Mouse (Mus musculus): ENCODE results near the gene Draxin. TPM values are rescaled to one million over a fixed set of nuclear protein-coding genes. Genes with fewer than 3 reads are reported as not detected.

Draxin gene
- total RNA-seq, 2 experiments from 2014 or later: 0.43 to 0.47 TPM

DNA sequence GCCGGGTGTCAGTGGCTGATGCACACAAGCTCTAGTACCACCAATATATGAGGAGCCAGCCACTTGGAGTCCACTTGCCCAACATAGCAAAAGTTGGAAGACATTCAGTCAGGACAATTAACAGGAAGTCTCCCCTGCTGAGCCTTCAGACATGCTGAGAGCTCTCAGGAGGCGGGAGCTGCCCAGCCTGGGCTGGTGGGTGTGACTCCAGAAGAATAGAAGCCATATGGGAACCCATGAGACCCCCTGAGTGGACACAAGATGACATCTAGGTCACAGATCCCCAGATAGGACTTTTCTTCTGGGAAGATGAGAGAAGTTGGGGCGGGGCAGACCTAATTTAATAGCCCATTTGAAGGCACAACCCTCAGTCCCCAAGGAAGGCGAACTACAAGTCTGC lies 41.3 kb downstream of the Draxin start:
- intact Hi-C loops (cut with DNase I): no loop called here
- DNase-seq (ENCODE audit: low spot score in 2 of 2): no peak

DNA sequence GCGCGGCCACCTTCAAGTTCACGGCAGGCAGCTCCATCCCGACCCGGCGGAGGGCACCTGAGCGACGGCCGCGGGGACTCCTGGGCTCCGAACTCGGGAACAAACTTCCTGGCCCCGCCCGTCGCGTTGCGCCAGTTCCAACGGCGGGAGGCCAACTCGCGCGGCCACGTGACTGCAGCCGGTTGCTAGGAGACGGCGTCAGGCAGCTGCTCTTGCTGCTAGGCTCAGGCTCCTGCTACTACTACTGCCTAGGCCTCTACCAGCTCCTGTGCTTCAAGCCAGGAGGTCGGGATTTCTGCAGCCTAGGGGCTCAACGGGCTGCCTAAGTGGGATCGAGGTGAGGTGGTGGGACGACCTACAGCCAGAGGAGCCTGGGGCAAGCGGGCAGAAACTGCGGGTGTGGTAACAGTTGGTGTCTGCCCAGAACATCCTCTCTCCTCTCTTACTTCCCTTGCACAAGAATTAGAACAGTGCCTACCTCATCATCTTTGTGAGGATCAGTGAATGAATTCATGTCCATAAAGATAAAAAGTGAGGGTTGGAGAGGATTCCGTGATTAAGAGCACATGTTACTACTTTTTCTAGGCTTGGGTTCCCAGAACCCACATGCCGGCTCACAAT lies 42.5 kb downstream of the Draxin start, which contains the start of gene Agtrap:
TSS of gene Agtrap (minus strand) at position 125 of the 621 bp plus-strand sequence.
- DNase-seq (ENCODE audit: low spot score in 2 of 2): peak; percentile 92

DNA sequence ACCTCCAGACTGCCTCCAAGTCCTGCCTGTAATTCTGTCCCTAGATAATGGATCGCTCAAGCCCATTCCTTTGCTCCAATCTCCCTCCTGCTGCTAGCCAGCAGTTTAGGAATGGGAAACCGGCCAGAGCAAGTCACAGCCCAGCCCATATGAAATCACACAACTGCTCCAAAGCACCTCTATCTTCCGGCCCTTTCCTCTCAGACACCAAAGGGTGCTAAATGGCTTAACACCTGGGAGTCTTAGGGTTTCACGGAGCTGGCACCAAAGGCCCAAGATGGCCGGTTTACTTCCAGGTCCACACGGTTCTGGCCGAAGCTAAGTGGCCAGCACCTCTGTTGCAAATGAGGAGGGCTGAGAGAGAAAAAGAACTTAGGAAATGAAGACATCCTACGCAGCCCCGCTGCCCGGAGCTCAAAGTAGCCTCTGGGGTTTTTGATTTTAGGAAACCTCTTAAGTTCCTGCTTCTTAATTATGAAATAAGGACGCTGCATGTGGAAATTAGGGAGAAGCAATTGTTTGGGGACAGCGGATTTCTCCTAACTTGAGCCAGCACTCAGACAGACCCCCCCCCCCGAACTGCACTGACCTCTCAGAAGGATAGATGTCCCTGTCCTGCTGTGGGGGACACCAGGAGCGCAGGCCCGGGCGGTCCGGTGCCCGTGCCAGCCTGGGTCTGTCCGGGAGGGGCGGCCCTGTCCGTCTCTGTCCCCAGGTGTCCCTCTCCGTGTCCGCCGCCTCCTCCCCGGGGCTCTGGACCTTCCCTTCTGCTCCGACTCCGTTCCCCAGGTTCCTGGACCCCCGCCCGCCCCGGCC lies 43.2 kb downstream of the Draxin start:
- no peak for DNase-seq (ENCODE audit: low spot score in 2 of 2)
- intact Hi-C loops (cut with DNase I): no loop called here

More for the DNA sequence above, 42.5 kb downstream of the Draxin start, which contains the start of gene Agtrap:
- intact Hi-C loops (cut with DNase I): no loop called here

DNA sequence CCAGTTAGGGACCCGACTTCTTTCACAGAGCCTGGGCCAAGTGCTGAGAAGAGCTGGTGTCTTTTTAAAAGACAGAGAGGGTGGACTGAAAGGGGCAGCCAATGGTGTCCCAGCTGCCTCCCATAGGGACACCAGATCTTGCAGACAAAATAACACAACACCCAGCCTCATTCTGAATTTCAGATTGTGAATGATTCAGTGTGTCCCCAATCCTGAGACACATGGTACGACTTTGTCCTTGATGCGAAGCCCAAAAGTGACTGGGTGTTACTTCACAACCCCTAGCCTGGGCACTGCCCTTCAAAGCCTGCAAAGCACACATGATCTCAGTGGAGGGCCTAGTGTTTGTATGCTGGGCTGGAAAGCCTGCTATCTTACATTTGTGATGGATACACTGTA lies 44.6 kb downstream of the Draxin start:
- no peak for DNase-seq (ENCODE audit: low spot score in 2 of 2)
- intact Hi-C loops (cut with DNase I): no loop called here

DNA sequence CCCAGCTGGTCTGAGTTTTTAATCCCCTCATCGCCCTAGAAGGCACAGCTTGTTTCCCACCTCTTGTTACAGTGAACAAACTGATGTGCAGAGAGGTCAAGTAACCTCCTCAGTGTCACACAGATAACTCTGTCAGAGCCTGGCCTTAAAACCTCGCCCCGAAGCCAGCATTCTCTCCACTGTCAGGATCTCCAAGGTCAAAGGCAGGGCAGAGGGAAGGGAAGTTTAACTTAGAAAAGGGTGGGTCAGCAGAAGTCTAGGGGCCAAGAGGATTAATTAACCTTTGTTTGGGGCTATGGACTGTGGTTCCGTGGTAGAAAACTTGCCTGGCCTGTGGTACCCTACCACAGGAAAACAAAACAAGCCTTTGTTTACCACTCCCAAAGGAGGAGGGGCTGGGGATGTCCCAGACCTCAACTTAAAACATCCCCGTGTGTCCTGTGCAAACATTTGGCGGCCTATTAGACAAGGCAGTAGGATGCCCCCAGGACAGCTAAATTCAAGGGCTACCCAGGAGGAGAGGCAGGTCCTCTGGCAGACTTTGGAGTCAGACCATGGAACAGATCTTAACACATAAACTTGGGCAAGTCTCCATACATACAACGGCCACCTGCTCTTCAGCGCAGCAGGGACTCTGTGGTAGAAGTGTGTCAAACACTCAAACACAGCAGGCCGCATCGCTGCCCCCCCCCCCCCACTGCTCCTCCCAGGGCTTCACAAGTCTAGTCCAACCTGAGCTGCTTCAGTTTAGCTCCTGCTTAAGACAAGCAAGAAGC lies 45.2 kb downstream of the Draxin start:
- DNase-seq (ENCODE audit: low spot score in 2 of 2): no peak
- intact Hi-C loops (cut with DNase I): no loop called here

DNA sequence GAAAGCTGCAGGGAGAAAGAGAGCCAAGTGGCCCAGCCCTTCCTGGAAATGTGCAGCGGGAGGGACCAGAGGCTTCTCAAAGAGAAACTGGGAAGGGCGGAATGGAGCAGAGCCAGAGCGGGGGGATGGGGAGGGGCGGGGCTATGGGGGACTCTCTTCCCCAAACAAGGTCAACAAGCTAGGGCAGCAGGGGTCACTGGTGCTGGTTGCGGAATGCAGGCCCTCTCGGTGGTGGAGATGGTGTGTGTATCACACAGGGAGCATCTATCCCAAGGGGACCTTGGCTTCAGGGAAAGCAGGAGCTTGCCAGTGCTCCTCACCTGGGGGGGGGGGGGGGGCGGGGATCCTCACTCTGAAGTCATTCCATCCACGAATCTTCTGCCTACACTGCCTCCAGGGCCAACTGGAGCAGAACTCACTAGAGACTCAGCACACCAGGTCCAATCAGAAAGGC lies 46.2 kb downstream of the Draxin start:
- intact Hi-C loops (cut with DNase I): no loop called here
- DNase-seq (ENCODE audit: low spot score in 2 of 2): no peak

DNA sequence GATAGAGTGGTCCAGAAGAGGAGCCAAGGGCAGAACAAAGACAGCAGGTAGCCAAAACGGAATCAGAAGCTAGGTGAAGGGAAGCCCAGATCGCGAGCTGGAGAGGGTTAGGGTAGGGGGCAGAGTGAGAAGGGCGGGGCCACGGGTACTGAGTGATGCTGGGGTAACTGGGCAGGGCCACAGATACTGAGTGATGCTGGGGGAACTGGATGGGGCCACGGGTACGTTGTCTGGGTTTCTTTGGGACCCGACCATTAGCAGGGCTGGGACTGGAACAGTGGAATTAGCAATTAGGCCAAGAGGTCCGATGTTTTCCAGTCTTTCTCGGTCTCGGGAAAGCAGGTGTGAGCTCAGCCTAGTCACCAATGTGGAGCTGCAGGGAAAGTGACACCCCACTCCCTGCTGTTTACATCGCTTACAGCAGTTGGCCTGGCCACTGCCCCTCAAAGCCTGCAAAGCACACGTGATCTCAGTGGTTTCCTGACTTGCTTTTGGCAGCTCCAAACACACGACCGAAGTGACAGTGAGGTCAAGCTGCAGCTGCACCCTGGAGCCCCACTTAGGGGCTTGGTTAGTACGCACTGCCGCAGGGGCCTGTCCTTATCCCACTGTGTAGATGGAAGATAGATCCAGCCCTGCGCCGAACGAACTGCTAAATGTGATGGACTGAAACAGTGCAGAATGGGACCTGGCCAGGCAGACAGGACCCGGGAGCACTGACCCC lies 47.2 kb downstream of the Draxin start:
- intact Hi-C loops (cut with DNase I): no loop called here
- DNase-seq (ENCODE audit: low spot score in 2 of 2): no peak

DNA sequence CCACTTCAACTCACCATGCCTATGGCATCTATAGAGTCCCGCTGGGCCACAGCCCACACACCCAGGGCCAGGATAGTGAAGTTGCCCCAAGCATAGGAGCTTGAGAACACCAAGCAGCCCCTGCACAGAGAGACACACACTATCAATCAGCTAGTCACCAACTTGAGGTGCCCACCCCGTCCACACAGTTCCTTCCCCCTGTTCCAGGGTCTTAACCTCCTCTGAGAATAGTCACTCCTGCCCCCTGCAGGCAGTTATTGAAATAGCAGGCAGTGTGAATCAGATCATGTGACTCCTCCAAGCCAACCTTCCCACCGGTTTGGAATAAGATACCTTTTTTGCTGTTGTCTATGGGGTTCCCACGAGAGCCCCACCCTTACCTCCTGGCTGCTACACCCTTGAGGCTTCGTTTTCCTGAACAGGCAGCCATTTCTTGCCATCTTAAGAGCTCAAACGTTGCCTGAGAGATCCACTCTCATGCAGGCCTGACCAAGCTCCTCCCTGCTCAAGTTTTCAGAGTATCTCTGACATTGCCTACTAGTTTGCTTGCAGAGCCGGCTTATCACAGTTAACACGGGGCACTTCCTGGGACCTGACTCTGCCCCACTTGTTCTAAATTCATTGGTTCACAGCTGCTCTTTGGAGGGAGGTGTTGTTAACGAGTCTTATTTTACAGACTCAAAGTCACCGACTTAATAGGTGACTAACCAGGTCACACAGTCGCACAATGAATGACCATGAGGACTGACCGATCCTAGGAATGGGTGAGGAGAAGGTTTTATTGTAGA lies 48.0 kb downstream of the Draxin start:
- intact Hi-C loops (cut with DNase I): no loop called here
- no peak for DNase-seq (ENCODE audit: low spot score in 2 of 2)

DNA sequence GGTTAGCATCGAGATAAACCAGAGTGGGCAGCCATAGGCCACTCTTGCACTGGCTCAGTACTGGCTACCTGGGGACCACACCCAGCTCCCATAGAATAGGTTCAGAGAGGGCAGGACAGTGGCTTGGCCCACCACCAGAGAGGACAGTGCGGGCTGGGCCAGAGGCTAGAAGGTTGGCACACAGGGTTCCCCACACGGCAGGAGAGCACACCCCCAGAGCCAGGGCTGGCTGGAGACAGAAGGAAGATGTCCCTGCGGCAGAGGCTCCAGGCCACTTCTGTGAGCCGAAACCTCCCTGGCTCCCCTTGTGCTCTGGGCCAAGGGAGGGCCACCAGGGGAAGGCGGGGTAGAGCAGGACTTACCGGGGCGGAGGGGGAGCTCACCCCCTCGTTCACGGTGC lies 49.3 kb downstream of the Draxin start:
- intact Hi-C loops (cut with DNase I): no loop called here
- DNase-seq (ENCODE audit: low spot score in 2 of 2): no peak

DNA sequence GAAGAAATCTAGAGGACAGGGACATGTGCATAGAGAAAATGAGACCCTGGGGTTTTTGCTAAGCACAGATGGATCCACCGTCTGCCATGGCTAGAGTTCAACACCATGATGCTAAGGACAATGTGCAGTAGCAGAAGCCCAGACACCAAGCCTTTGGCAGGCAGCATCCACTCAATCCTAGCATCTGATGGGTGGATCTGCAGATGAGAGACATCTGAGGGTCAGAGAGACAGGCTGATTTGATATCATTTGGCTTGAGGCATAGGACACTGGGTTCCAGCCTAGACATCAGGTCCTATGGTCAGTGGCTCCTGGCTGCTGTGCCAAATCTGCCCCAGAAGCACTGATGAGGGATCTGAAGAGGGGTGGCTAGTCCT lies 49.9 kb downstream of the Draxin start:
- no peak for DNase-seq (ENCODE audit: low spot score in 2 of 2)

DNA sequence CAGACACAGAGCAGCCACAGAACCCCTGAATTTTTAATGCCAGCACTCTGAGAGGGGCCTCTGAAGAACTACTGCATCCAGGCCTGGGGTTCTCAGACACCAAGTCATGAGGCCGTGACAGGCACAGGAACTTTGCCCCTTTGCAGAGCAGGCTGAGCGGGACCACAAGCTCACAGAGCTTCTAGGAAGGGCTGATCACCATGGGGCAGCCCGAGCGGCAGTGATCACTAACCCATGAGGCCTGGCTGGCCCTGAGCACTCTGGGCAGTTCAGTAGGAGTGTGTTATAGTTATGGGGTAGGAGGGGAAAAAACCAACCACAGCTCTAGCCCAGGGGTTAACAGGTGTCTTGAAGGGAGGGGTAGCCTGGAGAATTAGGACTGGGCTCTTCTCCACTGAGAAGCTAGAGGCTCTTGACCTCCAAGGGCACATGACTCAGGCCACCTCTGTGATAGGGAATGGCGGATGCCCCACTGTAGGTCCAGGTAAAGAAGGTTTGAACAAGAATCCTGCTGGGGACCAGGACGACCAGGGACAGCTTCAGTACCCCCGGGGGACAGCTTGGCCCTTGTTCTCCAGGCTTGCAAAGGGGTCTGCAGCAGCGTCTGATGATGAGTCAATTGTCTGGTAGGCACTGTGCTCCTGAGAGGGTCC lies 50.4 kb downstream of the Draxin start:
- DNase-seq (ENCODE audit: low spot score in 2 of 2): no peak
- intact Hi-C loops (cut with DNase I): no loop called here

More for the DNA sequence above, 49.9 kb downstream of the Draxin start:
- intact Hi-C loops (cut with DNase I): no loop called here

DNA sequence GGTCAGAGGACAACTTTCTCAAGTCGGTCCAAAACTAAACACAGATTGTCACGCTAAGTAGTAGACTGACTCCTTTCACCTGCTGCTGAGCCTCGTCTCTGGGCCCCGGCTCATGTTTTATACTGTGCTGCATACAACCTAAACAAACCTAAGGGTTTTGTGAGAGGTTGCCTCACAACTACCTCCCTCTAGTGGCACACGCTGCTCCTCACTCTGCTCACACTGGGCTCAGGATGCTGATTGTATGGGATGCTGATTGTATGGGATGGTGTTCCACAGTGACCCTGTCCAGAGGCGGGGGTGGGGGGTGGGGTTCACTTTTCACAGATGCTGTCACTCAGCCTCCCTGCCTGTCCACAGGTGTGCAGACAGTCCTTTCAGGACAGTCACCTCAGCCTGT lies 51.3 kb downstream of the Draxin start:
- no peak for DNase-seq (ENCODE audit: low spot score in 2 of 2)
- intact Hi-C loops (cut with DNase I): no loop called here

DNA sequence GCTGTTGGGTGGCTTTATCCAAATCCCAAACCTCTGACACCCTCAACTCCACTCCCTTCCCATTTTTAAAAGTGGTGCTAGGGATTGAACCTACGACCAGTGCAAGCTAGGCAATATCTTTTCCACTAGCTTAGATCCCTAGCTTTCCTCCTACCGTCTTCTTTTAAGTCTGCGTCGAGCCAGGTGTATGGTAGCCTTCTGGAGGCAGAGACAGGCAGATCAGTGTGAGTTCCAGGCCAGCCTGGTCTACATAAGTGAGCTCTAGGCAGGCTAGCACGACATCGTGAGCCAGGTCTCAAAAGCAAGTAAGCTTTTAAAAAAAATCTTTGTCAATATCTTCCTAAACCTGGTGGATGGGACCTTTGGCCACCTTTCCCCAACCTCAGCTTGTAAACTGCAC lies 54.6 kb downstream of the Draxin start:
- DNase-seq (ENCODE audit: low spot score in 2 of 2): no peak
- intact Hi-C loops (cut with DNase I): no loop called here

DNA sequence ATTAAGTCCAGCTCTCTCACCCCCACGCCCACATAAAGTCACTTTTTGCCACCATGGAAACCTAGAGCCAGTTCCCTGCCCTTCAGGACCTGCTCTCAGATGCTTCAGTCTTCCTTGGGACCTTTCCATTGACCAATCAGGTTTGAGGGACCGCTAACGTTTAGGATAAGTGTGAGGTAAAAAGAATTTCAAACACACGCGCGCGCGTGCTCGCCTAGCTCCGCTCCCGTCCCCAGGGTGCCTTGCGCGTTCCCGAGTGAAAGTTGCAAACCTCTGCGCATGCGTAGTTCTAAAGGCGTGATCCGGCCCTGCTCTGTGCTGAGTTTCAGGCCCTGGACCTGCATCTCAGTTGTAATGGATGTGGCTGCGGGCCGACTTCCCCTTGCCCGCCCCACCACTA lies 55.2 kb downstream of the Draxin start:
- intact Hi-C loops (cut with DNase I): no loop called here
- DNase-seq (ENCODE audit: low spot score in 2 of 2): peak; percentile 62 to 65

DNA sequence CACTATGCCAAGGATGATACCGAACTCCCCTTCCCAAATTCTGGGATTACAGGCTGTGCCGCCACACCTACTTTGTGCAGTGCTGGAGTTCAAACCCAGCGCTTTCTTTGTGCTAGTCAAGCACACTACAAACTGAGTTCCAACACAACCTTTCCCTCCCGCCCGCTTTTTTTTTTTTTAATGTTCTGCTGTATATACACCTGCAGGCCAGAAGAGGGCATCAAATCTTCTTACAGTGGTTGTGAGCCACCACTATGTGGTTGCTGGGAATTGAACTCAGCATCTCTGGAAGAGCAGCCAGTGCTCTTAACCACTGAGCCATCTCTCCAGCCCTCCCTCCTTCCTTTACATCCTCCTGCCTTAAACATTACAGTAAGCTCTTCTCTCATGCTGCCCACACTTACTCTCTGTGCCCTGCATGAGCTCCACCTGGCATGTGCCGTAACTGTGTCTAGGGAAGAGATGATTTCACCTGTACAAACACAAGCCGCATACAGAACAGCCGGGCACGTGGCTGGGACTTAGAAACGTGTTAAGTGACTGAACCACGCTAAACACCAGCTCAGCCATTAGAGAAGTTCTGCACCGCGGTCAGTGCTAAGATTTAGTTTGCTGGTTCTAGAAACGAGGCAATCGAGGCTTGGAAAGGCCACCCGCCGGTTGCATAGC lies 55.8 kb downstream of the Draxin start:
- no peak for DNase-seq (ENCODE audit: low spot score in 2 of 2)
- intact Hi-C loops (cut with DNase I): no loop called here

DNA sequence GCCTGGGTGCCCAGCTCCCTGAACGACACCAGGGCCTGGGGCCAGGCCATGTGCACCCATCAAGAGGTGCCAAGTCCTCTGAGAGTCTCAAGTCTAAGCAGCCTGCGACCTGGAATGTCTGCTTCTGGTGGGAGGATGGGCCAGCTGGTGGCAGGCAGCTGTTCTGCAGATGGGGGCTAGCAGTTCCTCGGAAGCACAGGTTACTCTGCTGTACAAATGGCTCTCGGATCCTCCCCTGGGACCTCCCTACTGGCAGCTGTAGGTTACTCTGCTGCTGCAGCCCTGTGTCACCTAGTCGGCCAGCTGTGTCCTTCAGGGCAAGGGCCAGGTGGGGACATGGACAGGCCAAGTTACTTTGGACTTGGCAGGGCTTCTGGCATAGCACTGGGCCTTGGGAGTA lies 59.0 kb downstream of the Draxin start:
- DNase-seq (ENCODE audit: low spot score in 2 of 2): no peak
- intact Hi-C loops (cut with DNase I): no loop called here

DNA sequence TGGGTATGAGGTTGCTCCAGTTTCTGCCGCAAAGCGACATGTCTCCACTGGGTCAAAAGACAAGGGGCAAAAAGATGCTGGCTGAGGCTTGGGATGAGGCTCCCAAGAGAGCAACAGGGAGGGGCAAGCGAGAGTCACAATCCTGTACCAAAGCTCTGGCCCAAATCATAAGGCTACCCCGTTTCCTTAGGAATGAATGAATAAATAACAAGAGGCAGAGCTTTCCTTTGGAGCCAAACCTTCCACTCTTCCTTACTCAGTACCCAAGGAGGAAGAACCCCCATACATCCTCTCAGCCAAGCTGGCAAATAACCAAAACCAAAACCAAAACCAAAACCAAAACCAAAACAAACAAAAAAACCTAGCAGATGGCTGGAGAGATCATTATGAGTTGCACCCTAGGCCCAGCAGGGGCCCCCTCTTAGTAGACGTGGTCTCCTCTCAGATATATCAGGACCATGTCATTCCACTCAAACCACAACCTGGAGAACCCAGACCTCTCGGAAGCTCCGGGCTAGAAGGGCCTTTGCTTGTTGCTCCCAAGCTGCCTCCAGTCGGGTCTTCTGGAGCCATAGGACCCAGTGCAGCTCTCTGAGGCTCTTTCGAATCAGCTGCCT lies 60.8 kb downstream of the Draxin start:
- DNase-seq (ENCODE audit: low spot score in 2 of 2): no peak
- intact Hi-C loops (cut with DNase I): no loop called here

DNA sequence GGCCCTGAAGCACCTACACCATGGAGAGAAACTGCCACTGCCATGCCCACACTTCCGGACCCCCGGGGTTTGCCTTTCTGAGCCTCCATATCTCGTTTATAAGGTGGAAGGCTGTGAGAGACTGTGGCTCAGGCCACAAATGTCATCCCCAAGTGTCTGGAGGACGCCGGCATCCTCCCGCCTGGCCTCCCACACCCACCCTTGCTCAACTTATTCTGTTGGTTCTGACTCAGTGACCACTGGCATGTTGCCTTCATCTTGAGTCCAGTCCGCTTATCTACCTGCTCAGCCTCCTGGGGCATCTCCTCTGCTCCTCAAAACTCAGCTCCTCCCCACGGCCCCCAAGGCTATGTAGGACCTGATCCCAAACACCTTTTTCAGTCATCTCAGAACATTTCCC lies 63.2 kb downstream of the Draxin start:
- intact Hi-C loops (cut with DNase I): no loop called here
- DNase-seq (ENCODE audit: low spot score in 2 of 2): no peak

Measured in left cerebral cortex, postnatal 36 days (tissue).